Mouse (Mus musculus) spleen, adult 18-20 months (tissue): ENCODE measurements around the gene Cers5.
A peak's percentile ranks its signal among the peaks of the same experiment; 100 is the strongest.

Experiments used
- DNase-seq, 2 experiments: peaks; one replicate each; pipeline ENCODE4 v3.0.0; 2022; ENCODE audit warnings: mixed read lengths in 2 of 2

Gene Cers5

DNA sequence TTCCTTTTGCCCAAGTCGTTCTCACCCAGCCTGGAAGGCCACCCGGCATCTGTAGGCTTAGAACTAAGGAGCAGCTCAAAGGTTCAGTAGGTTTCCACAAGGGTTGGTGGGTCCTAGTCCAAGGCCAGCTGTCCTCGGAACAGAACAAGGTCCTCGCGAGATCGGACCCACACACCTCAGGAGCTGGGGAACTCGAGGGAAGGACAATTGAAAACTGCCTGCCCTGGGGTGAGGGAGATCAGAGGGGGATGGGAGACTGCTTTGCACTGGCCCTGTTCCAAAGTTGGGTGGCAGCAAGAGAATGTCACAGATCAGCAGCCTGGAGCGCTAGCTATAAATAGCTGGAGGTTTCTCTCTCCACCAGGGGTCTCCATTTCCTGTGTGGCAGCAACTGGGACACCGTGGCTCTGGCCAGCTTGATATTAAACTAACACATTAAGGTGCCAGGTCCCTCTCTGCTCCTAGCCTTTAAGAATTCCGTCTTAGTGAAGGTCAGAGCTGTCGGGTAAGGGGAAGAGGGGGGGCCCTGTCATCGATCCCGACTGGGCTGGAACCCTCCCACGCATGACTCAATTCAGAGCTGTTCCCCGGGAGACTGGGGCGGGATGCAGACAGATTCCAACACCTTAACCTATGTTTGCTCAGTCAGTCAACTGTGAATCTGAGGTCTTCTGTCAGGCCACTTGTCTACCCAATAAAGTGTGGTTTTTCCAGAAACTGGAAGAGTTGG lies 48.2 kb downstream of the Cers5 start:
- peak; percentile 22 to 31 for DNase-seq

DNA sequence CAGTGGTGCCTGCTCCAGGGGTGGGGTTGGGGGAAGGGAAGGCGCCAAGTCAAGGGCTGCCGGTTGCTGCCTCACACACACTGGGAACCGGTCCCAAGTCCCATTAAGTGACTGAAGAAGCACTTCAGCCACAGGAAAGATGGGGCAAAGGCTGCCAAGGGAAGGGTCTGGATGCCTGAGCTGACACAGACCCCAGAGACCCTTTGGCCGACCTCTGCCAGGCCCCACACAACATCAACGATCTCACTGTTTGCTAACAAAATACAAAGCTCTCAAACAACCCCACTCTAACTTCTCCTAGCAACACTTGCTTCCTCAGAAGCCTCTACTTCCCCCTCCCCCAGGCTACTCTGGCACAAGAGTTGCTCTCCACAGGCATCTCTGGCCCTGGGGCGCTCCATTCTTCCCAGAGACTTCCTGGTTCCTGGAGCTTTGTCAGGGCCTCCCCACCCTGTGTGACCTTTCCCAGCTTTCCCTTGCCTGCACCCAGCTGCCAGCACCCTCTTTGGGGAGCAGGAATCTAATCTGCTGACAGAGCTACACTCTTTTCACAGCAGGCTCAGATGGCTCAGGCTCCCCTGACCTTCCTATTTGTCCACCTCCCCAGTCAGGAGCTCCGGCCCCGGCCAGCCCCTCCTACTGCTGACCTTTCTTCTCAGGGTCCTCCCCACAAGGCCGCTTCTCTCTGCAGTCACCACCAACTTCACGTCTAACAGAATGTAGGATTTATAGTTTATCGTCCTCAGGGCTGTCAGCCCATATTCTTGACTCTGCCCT lies 49.0 kb downstream of the Cers5 start:
- peak in 1 of 2 experiments; percentile 22 for DNase-seq

- no peak for DNase-seq
Measured at GRCm38 (mm10) chr15:99723120-99723514, 49.6 kb downstream of the Cers5 start.

DNA sequence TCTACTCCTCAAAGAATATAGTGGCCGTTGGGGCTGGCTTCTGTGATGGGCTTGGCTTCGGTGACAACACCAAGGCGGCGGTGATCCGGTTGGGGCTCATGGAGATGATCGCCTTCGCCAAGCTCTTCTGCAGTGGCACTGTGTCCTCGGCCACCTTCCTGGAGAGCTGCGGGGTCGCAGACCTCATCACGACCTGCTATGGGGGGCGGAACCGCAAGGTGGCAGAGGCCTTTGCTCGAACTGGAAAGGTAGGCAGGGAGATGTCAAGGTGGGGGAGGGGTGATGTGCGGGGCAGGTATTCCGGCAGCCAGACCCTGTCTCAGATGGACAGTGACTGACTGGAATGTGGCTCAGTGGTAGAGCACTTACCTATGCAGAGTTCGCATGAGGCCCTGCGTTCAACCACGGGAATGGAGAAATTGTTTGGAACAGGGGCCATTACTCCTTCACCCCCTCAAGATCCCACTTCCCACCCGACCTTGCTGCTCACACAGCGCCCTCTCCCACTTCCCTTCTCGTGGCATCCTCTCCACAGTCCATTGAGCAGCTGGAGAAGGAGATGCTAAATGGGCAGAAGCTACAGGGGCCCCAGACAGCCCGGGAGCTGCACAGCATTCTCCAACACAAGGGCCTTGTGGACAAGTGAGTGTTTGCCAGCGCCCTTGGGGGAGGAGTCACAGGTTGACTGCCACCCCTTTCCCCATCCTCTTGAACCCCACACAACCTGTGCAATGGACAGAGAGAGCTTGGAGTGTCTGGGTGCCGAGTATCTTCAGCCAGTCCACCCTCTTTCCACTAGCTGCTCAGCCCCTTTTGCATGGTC lies 50.6 kb downstream of the Cers5 start:
- DNase-seq, result no peak

- DNase-seq, result no peak
Measured at GRCm38 (mm10) chr15:99719865-99720264, 52.8 kb downstream of the Cers5 start.

DNA sequence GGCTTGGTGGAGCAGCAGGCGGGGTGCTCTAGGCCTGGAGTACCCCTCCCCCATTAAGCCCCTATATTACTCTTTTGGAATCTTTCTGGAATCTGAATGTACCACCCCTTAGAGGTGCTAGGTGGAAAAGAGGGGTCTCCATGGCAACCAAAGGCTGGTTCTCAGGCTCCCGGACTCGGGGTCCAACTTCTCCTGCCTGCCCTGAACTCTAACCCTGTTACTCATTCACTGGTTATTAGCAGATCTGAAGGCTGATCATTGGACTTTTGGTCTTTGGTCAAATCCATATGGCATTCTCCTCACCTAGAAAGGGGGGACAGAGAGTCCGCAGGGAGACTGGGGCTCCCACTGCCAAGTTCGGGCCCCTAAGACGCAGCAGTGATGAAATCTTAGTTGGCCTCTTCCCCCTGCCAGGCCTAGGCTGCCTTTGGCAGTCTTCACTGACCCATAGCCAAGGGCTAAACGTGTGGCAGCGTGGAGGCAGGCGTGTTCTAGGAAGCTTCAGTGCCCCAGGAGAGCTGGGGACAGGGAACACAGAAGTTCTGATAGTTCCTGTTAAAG lies 54.1 kb downstream of the Cers5 start:
- no peak for DNase-seq

- DNase-seq, result no peak
Measured at GRCm38 (mm10) chr15:99717386-99718334, 55.0 kb downstream of the Cers5 start, which contains the start of gene Gpd1. TSS of gene Gpd1 (plus strand) at chr15:99717515.

GRCm38 (mm10) chr15:99716814-99717213 lies 55.9 kb downstream of the Cers5 start:
- DNase-seq, result no peak

DNA sequence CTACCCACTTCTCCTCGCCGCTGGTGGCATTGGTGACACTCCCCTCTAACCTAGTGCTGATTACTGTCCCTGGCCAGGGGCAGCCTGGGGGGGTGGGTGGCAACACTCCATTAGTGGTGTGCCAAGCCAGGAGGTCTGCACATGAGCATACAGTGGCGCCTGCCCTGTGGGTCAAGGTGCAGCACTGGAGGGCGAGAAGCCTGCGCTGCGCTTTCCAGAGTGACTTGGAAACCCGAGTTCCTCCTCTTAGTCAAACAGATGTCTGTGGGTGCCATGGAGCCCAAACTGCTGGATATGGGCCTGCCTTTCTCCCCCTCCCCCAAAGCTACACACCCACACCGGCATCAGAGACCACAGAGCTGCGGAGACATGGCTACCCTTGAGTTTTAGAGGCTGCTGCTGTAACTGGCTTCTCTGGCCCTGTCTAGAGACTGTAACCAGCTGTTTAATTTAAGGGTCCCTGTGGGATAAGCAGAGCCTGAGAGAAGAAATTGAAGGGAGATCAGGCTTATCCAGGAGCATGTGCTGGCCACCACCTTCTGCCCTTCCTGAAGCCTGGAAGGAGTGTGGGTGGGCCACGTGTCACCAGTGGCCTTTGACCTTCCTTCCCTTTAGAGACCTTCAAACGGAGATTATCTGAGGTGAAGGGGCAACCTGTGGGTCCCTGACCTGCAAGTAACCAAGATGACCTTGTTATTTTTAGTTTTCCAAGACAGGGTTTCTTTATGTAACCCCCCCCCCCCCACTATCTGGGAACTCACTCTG lies 56.5 kb downstream of the Cers5 start:
- DNase-seq, result no peak

DNA sequence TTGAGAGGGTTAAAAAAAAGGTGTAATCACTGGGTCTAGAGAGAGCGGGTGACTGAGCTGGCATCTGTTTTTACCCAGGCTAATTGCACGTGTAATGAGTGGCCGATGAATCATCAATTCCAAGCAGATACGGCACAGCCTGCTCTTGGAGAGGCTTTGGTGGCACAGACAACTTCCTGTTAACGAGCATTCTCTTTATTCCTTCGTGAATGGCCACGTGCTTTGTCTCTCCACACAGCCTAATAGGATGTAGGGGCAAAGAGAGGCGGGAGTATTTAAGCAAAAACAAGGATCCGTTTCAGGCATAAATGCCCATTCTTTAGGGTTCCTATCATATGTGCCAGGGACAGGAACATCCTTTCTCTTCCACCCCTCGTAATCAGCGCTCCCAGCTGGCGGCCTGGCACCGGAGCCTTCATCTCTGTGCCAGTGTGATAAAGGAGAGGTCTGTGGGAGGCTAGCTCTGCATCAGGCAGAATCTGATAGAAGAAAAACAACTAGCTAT lies 57.3 kb downstream of the Cers5 start:
- no peak for DNase-seq

DNA sequence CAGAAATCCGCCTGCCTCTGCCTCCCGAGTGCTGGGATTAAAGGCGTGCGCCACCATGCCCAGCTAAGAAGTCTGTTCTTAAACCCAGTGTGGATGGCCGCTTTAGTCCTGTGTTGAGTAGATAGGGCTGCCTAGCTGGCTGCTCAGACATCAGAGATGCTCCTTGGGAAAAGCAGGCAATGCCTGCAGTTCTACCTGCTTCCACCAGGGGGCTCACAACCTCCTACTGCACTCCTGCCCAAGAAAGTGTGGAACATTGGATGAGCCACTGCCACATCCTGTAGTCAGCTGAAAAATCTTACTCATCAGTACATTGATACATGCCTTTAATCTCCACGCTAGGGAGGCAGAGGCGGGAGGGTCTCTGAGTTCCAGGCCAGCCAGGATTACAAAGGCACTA lies 57.8 kb downstream of the Cers5 start:
- DNase-seq, result peak; percentile 30 to 67

GRCm38 (mm10) chr15:99714206-99714605 lies 58.5 kb downstream of the Cers5 start:
- no peak for DNase-seq

DNA sequence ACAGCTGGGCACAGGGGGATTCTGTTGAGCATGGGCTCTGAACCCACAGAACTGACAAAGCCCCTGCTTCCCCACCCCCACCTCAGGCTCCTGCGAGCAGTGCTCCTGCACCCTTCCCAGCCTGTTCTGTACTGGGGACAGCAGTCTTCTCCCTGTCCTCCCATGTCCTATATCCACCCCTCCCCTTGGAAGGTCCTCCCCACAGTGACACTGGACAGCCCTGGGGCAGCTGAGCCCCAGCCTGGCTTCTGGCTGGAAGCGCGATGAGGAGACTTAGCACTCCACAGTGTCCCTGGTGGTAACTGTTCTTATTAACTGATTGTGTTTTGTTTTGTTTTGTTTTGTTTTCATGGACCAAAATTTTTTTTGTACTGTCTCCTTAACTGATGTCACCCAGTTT lies 59.1 kb downstream of the Cers5 start:
- DNase-seq, result no peak

DNA sequence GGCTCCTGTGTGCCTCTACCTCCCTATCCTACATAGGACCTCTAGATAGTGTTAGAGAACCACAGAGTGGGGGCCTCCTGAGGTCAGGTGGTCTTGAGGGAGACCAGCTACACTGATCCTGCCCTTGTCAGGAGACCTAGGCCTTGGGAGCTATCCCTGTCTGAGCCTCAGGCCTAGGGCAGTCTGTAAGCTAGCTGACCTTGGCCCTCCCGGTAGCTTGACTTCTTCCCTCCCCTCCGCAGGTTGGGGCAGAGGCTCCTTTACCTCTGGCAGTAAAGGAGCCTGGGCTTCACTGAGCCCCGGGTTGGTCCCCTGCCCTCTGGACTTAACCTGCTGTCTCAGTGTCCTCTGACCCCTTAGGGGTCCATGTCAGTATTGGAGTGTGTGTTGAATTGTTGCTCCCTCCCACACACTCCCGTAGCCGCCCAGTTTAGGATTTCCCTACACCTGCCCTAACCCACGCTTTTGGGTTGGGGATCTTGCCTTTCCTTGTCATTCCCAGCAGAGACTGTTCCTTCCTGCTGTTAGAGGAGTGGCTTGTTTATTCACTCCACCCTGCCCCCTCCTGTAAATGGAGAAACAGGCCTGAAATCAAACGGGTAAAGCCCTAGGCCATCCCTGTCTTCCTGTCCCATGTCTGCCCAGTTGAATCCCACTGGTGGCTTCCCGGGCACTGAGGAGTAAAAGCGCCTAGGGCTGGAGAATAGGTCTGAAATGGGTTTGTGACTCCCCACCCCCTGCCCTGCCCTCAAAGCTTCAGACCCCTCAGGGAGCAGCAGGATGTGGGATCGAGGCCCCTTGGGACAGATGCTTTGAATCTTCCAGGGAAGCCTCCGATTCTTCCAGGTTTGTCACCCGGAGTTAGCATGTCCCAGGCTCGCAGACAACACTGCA lies 59.8 kb downstream of the Cers5 start:
- no peak for DNase-seq

DNA sequence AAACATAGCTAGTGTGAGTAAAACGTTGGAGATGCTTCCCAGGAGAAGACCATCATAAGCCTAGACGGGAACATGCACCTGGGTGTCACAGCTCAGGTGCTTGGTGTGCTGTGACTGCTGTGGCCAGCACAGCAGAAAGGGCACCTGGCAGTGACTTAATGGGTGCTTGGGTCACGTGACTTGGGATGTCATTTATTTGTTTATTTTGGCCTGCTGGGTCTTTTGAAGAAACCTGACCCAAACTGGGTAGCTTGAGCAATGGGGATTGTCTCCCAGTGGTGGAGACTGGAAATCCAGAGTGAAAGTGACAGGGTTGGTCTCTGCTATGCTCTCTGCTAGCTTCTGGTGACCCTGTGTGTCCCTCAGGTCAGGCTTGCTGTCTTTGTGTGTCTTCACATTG lies 61.2 kb downstream of the Cers5 start:
- DNase-seq, result no peak

DNA sequence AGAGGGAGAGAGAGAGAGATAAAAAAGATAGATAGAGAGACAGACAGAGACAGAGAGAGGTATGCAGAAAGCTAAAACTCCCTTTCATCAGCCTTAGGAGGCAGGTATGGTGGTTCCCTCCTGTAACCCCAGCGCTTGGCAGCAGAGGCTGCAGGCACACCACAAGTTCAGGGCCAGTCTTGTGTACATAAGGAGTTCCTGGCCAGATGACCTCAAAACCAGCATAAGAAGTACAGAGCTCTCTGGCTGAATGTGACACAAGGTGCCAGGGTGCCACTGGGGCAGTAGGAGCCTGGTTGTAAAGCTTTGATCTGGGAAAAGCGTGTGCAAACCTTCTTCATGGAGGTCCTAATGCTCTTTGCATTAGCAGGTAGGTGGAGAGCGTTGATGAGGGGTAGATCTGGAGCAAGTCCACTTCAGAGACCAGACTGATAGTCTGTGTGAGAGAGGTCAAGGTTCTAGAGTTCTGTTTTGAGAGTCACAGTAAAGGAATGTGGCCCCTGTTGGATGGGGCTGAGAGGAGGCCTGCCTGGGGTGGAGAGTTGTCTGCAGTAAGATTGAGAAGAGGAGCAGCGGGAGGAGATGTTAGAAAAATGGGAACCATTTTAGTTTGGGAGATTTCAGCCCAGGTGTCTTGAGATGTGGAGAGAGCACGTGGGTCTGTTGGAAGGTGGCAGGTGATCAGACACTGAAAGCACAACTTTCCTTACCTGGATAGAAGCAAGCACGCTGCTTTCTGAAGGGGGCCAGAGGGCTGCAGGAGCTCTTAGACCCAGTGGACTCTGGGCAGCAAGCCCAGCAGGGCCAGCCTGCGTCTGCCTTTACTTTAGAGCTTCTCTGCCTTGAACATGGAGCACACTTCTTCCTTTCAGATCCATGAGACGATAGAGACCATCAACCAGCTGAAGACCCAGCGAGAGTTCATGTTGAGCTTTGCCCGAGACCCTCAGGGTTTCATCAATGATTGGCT lies 62.2 kb downstream of the Cers5 start:
- no peak for DNase-seq

DNA sequence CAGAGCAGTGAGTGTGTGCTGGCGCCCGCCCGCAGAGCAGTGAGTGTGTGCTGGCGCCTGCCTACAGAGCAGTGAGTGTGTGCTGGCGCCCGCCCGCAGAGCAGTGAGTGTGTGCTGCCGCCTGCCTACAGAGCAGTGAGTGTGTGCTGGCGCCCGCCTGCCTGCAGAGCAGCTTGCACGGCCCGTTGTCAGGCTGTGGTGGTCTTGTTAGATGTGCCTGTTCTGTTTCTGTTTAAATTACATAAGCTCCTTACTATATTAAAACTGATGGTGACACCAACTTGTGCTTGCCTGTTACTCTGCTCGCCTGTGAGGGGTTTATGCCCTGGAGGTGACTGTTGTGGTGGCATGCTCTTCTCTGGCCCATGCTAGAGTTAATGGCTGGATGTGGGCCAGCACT lies 64.5 kb downstream of the Cers5 start:
- no peak for DNase-seq

- DNase-seq, result peak; percentile 33 to 60
Measured at GRCm38 (mm10) chr15:99705440-99706048, 67.1 kb downstream of the Cers5 start, which contains the start of gene Gm17349. TSS of gene Gm17349 (minus strand) at chr15:99705490.
